Mouse (Mus musculus): Measurements from ENCODE around the gene Gkn3. TPM values are rescaled to one million over a fixed set of nuclear protein-coding genes. Genes with fewer than 3 reads are reported as not detected.
A peak's percentile ranks its signal among the peaks of the same experiment; 100 is the strongest.

The Gkn3 gene
- total RNA-seq, 2 experiments from 2014 or later = not detected

GRCm38 (mm10) chr6:87369223-87369622, 19.5 kb downstream of the Gkn3 start:
- no peak for ATAC-seq (replicated peaks; ENCODE audit: poor library complexity)

DNA sequence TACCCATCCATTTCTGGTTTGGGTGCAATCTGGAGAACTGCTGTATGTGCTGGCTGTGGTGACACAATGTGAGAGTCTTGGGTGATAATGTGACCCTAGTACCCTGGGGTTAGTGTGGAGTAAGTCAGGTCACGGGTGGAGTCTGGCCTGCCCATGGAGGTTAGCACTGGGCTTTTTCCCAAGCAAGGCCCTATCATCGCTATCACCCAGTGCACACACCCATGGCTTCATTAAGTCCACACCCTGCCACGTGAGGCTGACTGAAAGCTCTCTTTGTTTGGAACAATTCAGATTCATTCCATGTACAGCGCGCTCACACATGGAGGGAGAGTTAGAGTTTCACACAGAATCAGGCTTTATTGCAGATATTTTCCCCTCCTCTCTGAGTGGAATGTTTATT, 34.3 kb downstream of the Gkn3 start:
- 0 out of 2 replicates have a peak, but pooled peaks have one; percentile 9 for ATAC-seq (replicated peaks; ENCODE audit: poor library complexity)

GRCm38 (mm10) chr6:87350829-87351228, 37.9 kb downstream of the Gkn3 start, which contains the start of gene Gkn1:
Gkn1 (minus strand) TSS chr6:87350942.
- ATAC-seq (replicated peaks; ENCODE audit: poor library complexity) = no peak

GRCm38 (mm10) chr6:87335935-87336295, 52.8 kb downstream of the Gkn3 start:
- ATAC-seq (replicated peaks; ENCODE audit: poor library complexity) = no peak

DNA sequence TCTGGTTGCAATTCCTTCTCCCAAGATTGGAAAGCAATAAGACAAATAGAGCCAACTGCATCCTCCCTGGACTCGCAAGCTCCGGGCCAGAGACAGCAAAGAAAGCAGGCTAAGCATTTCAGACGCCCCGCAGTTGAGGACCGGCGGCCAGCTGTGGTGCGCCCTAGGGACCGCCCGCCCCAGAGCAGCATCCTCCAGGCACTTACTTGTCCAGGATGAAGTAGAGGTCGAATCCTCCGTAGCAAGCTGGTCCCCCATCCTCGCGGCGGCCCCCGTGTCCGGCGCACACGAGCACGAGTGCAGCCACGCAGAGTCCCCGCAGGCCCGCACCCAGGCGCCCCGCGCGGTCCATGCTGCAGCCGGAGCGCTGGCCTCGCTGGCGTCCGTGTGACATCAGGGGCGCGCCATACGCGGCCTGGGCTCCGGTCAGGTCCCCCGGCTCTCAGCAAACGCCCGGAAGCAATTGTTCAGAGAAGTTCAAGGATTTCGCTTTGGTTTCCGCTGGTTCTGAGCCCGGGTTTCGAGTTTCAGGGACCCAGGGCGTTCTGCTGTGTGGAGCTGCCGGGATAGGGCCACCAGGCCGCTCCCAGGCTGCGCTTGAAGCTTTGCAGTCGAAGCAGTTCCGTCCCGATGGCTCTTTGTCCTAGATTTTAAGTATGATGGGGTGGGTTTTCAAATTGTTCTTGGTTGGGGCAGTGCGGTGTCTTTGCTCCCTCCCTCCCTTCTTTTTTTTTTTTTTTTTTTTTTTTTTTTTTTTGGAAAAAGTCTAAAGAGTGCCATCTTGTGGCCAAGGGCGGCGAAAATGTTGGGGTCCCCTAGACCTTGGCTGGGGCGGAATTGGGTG, 53.4 kb downstream of the Gkn3 start, which contains the start of gene Antxr1:
Gene Antxr1, minus strand, starts transcription at position 731 of the 844 bp plus-strand sequence.
- 0 out of 2 replicates have a peak, but pooled peaks have one; percentile 31 for ATAC-seq (replicated peaks; ENCODE audit: poor library complexity)

DNA sequence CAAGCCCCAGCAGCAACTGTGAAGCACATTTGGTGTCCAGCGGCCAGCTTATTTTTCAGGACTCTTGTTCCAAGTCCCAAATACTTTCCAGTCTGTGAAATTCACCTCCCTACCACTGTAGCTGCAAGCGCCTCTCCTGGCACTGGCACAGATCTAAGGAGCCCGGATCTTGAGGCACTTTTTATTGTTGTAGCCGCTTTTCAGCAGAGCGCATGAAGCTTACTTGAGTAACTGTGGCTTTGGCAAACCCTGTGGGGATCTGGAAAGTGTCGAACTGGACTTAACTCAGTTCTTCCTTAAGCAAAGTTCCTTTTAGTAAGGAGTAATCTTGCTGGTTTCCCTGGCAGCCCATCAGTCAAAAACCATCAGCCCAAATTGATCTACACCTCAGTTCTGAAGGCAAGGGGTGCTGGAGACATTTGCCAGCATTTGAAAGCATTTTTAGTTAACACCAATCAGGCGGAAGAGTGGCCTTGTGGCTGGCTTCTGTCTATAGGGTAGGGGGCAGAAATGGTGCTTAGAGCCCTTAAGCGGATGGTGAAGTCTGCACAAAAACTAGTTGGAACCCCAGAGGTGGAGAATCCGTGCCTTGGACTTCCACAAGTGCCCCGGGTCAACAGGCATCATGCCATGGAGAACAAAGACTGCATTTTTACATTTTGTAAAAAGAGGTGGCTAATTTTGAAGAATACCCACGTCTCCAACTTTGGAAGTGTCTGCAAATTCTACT, 54.2 kb downstream of the Gkn3 start:
- ATAC-seq (replicated peaks; ENCODE audit: poor library complexity) = no peak

Other genes starting within 250 kb of the Gkn3 start
- 1.2 and 1.5 TPM in 2 replicates for gene Antxr1, start 53.1 kb downstream of the Gkn3 start, total RNA-seq (2015)
- gene Antxr1, start 53.1 kb downstream of the Gkn3 start, total RNA-seq (2017) = 0.07 and 0.08 TPM in 2 replicates
- gene Gkn1, start 38.0 kb downstream of the Gkn3 start, total RNA-seq (2015) = not detected in 2 replicates
- gene Gkn1, start 38.0 kb downstream of the Gkn3 start, total RNA-seq (2017) = not detected in 2 replicates
- gene Gkn2, start 15.6 kb downstream of the Gkn3 start, total RNA-seq (2015) = not detected in 2 replicates
- gene Gkn2, start 15.6 kb downstream of the Gkn3 start, total RNA-seq (2017) = not detected in 2 replicates
- not detected in 2 replicates for gene Bmp10, start 40.1 kb upstream of the Gkn3 start, total RNA-seq (2015)
- not detected in 2 replicates for gene Bmp10, start 40.1 kb upstream of the Gkn3 start, total RNA-seq (2017)
- 7.0 and 11.0 TPM in 2 replicates for gene Arhgap25, start 144.3 kb upstream of the Gkn3 start, total RNA-seq (2015)
- 23.0 and 30.6 TPM in 2 replicates for gene Arhgap25, start 144.3 kb upstream of the Gkn3 start, total RNA-seq (2017)
- 0.34 and 0.37 TPM in 2 replicates for gene Prokr1, start 201.8 kb upstream of the Gkn3 start, total RNA-seq (2015)
- gene Prokr1, start 201.8 kb upstream of the Gkn3 start, total RNA-seq (2017) = 0.17 and 0.24 TPM in 2 replicates

All from megakaryocyte progenitor cell, adult 5-6 weeks (primary cell).